Mouse (Mus musculus): ENCODE measurements around the gene Tnip1. TPM values are rescaled to one million over a fixed set of nuclear protein-coding genes. Genes with fewer than 3 reads are reported as not detected.

Tnip1 gene
- total RNA-seq, 2 experiments from 2014 or later: 44.4 to 51.3 TPM

- peak in 1 of 2 experiments; percentile 36 for DNase-seq (ENCODE audit: low spot score in 2 of 2)
Measured at GRCm38 (mm10) chr11:54884937-54885336, 77.8 kb downstream of the Tnip1 start.

GRCm38 (mm10) chr11:54884197-54884828 is 78.4 kb downstream of the Tnip1 start:
- no peak for DNase-seq (ENCODE audit: low spot score in 2 of 2)

- peak in 1 of 2 experiments; percentile 50 for DNase-seq (ENCODE audit: low spot score in 2 of 2)
Measured at GRCm38 (mm10) chr11:54882671-54883070, 80.0 kb downstream of the Tnip1 start.

- DNase-seq (ENCODE audit: low spot score in 2 of 2): no peak
Measured at GRCm38 (mm10) chr11:54881051-54881474, 81.7 kb downstream of the Tnip1 start.

GRCm38 (mm10) chr11:54879922-54880321 is 82.8 kb downstream of the Tnip1 start:
- DNase-seq (ENCODE audit: low spot score in 2 of 2): no peak

- DNase-seq (ENCODE audit: low spot score in 2 of 2): peak in 1 of 2 experiments; percentile 39
Measured at GRCm38 (mm10) chr11:54879434-54879833, 83.3 kb downstream of the Tnip1 start.

- DNase-seq (ENCODE audit: low spot score in 2 of 2): no peak
Measured at GRCm38 (mm10) chr11:54878893-54879292, 83.8 kb downstream of the Tnip1 start.

- no peak for DNase-seq (ENCODE audit: low spot score in 2 of 2)
Measured at GRCm38 (mm10) chr11:54876031-54876430, 86.7 kb downstream of the Tnip1 start.

- no peak for DNase-seq (ENCODE audit: low spot score in 2 of 2)
Measured at GRCm38 (mm10) chr11:54871831-54872537, 90.7 kb downstream of the Tnip1 start.

- DNase-seq (ENCODE audit: low spot score in 2 of 2): no peak
Measured at GRCm38 (mm10) chr11:54869318-54869717, 93.4 kb downstream of the Tnip1 start.

GRCm38 (mm10) chr11:54868445-54868844 is 94.3 kb downstream of the Tnip1 start:
- DNase-seq (ENCODE audit: low spot score in 2 of 2): no peak

GRCm38 (mm10) chr11:54867903-54868434 is 94.7 kb downstream of the Tnip1 start:
- no peak for DNase-seq (ENCODE audit: low spot score in 2 of 2)

GRCm38 (mm10) chr11:54867049-54867385 is 95.7 kb downstream of the Tnip1 start:
- DNase-seq (ENCODE audit: low spot score in 2 of 2): no peak

- DNase-seq (ENCODE audit: low spot score in 2 of 2): peak; percentile 90 to 92
Measured at GRCm38 (mm10) chr11:54866119-54867048, 96.3 kb downstream of the Tnip1 start, which contains the start of gene Hint1. Gene Hint1, plus strand, starts transcription at chr11:54866383.

GRCm38 (mm10) chr11:54865330-54866085 is 97.2 kb downstream of the Tnip1 start:
- DNase-seq (ENCODE audit: low spot score in 2 of 2): no peak

- DNase-seq (ENCODE audit: low spot score in 2 of 2): peak in 1 of 2 experiments; percentile 37
Measured at GRCm38 (mm10) chr11:54862621-54863520, 99.8 kb downstream of the Tnip1 start.

- no peak for DNase-seq (ENCODE audit: low spot score in 2 of 2)
Measured at GRCm38 (mm10) chr11:54861471-54862420, 101.0 kb downstream of the Tnip1 start.
